Mouse (Mus musculus) kidney, embryonic 14.5 days (tissue): Measurements from ENCODE around the gene Nck1. TPM values are rescaled to one million over a fixed set of nuclear protein-coding genes. Genes with fewer than 3 reads are reported as not detected.
A peak's percentile ranks its signal among the peaks of the same experiment; 100 is the strongest.

Source experiments
- ATAC-seq: fragments of 200-750 bp; cut with Nextera tagmentation; 2 replicates; pipeline ENCODE4 v1.8.0; 2017; ENCODE audit warnings: moderate number of reproducible peaks, mild to moderate bottlenecking, moderate TSS enrichment, moderate library complexity; ENCODE audit not compliant: low FRiP score, low TSS enrichment
- H3K27ac ChIP-seq: fragments of 300-500 bp; sonication (generic); 2 replicates; pipeline ENCODE4 v1.5.1; 2014; ENCODE audit warnings: low read depth, mild to moderate bottlenecking, low read length, moderate library complexity, mixed read lengths
- H3K27me3 ChIP-seq: fragments of 300-500 bp; sonication (generic); 2 replicates; pipeline ENCODE4 v1.6.1; 2014; ENCODE audit warnings: mild to moderate bottlenecking, low read length; ENCODE audit not compliant: control insufficient read depth, insufficient read depth
- H3K36me3 ChIP-seq: fragments of 300-500 bp; sonication (generic); 2 replicates; pipeline ENCODE4 v1.6.1; 2014; ENCODE audit warnings: low read length, mixed read lengths; ENCODE audit not compliant: control insufficient read depth, insufficient read depth
- H3K4me1 ChIP-seq: fragments of 300-500 bp; sonication (generic); 2 replicates; pipeline ENCODE4 v1.6.1; 2014; ENCODE audit warnings: low read length, mixed read lengths; ENCODE audit not compliant: control insufficient read depth, insufficient read depth
- H3K4me2 ChIP-seq: fragments of 300-500 bp; sonication (generic); replicated peaks from 2 replicates; pipeline ENCODE4 v1.6.1; 2014; ENCODE audit warnings: low read depth, mild to moderate bottlenecking, low read length
- H3K4me3 ChIP-seq: fragments of 300-500 bp; sonication (generic); 2 replicates; pipeline ENCODE4 v1.5.1; 2014; ENCODE audit warnings: mild to moderate bottlenecking, low read length
- H3K9ac ChIP-seq: fragments of 300-500 bp; sonication (generic); 2 replicates; pipeline ENCODE4 v1.6.1; 2014; ENCODE audit warnings: low read depth, mild to moderate bottlenecking, low read length, moderate library complexity
- H3K9me3 ChIP-seq: fragments of 300-500 bp; sonication (generic); 2 replicates; pipeline ENCODE4 v1.6.1; 2016; ENCODE audit warnings: low read length; ENCODE audit not compliant: control insufficient read depth
- WGBS: fragments of 180-500 bp; shearing (Covaris S2); extraction: QIAGEN DNeasy Blood & Tissue Kit; methylation state at CpG from one replicate; pipeline ENCODE4 v1.1.7; 2014; 5-methylcytosine and 5-hydroxymethylcytosine counted together
- polyA plus RNA-seq: library from polyadenylated mRNA; unstranded; fragments of >200 nt; fragmentation: Nextera tagmentation; extraction: Ambion mirVana; gene quantifications from 2 replicates; pipeline ENCODE4 v1.2.1, GENCODE M21; 2014

Nck1 gene
- polyA plus RNA-seq, 1 experiment from 2014 or later, result 82.9 TPM

DNA sequence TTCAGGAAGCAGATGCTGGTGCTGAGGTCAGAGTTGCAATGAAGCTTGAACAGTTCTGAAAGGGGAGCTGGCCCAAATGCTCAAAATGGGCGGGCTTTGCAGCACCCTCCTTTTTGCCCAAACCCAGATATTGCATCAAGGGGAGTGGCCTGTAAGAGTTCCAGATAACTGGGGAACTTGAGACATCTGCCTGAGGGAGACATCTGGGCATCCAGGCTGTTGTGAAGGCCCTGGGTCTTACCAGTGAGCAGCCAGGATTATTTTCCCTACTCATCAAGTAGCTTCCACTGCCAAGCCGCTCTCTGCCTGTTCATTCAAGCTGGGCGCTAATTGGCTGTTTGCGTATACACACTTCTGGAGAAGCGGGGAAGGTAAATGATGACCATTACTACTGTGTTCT is 59.5 kb downstream of the Nck1 start, which contains the start of gene Il20rb:
Gene Il20rb (minus strand): TSS at position 358 of the 400 bp plus-strand sequence.
- Histone ChIP-seq H3K9me3 (no peaks in the 10 kb centered on the region), H3K27me3 (no peaks in the 10 kb centered on the region), H3K27ac (no peak within 1 kb of the TSS), H3K4me1 (peaks cover 14% of the 10 kb centered on the region), H3K36me3 (no peaks in the 10 kb centered on the region), H3K9ac (no peak within 1 kb of the TSS), H3K4me2 (no peak within 1 kb of the TSS), H3K4me3 (no peak within 1 kb of the TSS)
- 86% methylated on average over 5 of the region's 5 CpGs for WGBS
- peak; percentile 37; the same call in 1 of the 2 replicates for ATAC-seq

- Histone ChIP-seq H3K4me1 (peaks cover 5% of the 10 kb centered on the region), H3K36me3 (no peaks in the 10 kb centered on the region), H3K4me3 (no peak overlapping the region), H3K27me3 (no peaks in the 10 kb centered on the region), H3K27ac (no peak overlapping the region), H3K4me2 (no peak overlapping the region), H3K9ac (no peak overlapping the region), H3K9me3 (no peaks in the 10 kb centered on the region)
- 90% methylated on average over 5 of the region's 5 CpGs for WGBS
- no peak for ATAC-seq
Measured at GRCm38 (mm10) chr9:100483318-100483717, 62.6 kb downstream of the Nck1 start.

GRCm38 (mm10) chr9:100481626-100482025 is 64.3 kb downstream of the Nck1 start:
- Histone ChIP-seq H3K27ac (no peak overlapping the region), H3K36me3 (no peaks in the 10 kb centered on the region), H3K4me3 (no peak overlapping the region), H3K9ac (no peak overlapping the region), H3K27me3 (no peaks in the 10 kb centered on the region), H3K9me3 (peaks cover 2% of the 10 kb centered on the region; the same call in 1 of the 2 replicates), H3K4me2 (no peak overlapping the region), H3K4me1 (no peaks in the 10 kb centered on the region)
- WGBS, result 46% methylated on average over 6 of the region's 6 CpGs
- ATAC-seq, result no peak

DNA sequence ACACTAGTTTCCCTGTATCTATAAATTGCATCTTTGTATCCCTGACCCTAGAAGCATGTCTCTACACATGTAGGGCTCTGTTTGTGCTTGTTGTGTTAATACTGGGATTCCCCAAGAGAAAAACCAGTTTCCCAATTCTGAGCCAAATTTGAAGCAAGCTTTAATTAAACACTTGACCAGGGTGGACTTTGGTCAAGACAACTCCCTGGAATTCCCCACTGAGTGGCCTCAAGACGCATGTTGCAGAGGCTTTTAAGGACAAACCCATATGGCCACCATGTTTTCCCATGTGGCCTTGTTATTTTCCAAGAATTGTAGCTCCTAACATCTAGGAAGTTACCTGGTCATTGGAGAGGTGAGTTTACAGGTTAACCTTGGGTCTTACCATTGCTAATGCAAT is 71.9 kb downstream of the Nck1 start:
- Histone ChIP-seq H3K27me3 (no peaks in the 10 kb centered on the region), H3K9me3 (peaks cover 4% of the 10 kb centered on the region; the same call in 1 of the 2 replicates), H3K4me2 (no peak overlapping the region), H3K9ac (no peak overlapping the region), H3K4me1 (no peaks in the 10 kb centered on the region), H3K36me3 (no peaks in the 10 kb centered on the region; the same call in 1 of the 2 replicates), H3K4me3 (no peak overlapping the region), H3K27ac (no peak overlapping the region)
- 87% methylated on average over 1 of the region's 1 CpGs for WGBS
- no peak for ATAC-seq

DNA sequence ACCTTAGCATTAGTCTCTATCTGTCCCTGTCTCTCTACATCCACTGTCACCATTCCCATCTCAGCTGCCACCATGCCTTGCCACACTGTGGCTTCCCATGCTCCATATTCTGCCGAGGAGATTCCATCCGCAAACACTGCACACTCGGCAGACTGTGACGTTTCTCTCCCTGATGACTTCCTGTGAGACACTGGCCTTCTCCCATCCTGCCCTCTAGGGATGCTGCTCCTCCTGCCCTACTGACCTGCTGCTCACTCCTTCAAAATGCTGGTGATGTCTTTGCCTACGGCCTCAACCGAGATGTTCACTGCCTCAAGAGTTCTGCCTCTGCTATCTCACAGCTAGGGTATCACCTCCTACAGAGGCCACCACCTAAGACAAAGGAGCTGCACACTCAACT is 72.6 kb downstream of the Nck1 start:
- ATAC-seq, result no peak
- Histone ChIP-seq H3K27ac (no peak overlapping the region), H3K9ac (no peak overlapping the region), H3K27me3 (no peaks in the 10 kb centered on the region), H3K9me3 (peaks cover 4% of the 10 kb centered on the region; the same call in 1 of the 2 replicates), H3K36me3 (no peaks in the 10 kb centered on the region; the same call in 1 of the 2 replicates), H3K4me1 (no peaks in the 10 kb centered on the region), H3K4me2 (no peak overlapping the region), H3K4me3 (no peak overlapping the region)
- 76% methylated on average over 6 of the region's 6 CpGs for WGBS

DNA sequence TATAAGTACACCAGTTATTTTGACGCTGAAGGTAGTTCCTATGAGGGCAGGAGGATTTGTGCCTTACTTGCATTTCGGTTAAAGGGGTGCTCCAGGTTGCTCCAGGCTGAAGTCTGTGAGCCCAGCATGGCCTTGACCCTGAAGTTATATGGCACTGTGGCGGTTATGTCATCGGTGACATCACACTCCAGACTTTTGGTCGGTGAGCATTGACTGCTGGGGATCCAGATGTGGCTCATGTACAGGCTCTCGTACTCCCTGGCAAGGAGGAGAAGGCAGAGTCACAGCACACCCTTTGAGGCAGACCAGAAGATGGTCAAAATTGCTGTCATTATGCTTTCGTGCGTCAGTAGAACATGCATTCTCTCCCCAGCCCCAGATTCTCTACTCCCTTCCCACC is 73.0 kb downstream of the Nck1 start:
- 96% methylated on average over 8 of the region's 8 CpGs for WGBS
- no peak overlapping the region for H3K9ac ChIP-seq

DNA sequence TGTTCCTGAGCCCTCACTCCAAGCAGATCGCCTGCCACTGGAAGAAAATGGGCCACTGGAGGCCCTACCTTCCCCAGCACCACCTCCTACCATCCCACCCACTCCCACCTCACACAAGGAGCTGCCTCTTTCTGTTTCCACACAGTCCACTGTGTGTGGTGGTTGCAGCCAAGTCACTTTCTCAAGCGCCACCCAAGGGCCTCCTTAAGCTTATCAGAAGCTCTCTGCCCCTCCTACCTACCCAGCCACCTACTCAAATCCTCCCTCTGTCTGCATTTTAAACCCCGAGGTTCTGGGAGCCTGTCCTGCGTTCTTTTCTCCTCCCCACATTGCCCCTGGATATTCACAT is 74.4 kb downstream of the Nck1 start:
- WGBS, result 80% methylated on average over 4 of the region's 4 CpGs
- H3K27ac ChIP-seq, result no peak overlapping the region
- H3K27me3 ChIP-seq, result no peaks in the 10 kb centered on the region

More for the DNA sequence above, 73.0 kb downstream of the Nck1 start:
- Histone ChIP-seq H3K27me3 (no peaks in the 10 kb centered on the region), H3K27ac (no peak overlapping the region), H3K4me1 (no peaks in the 10 kb centered on the region), H3K9me3 (peaks cover 4% of the 10 kb centered on the region; the same call in 1 of the 2 replicates), H3K4me3 (no peak overlapping the region), H3K4me2 (no peak overlapping the region), H3K36me3 (no peaks in the 10 kb centered on the region; the same call in 1 of the 2 replicates)
- no peak for ATAC-seq

DNA sequence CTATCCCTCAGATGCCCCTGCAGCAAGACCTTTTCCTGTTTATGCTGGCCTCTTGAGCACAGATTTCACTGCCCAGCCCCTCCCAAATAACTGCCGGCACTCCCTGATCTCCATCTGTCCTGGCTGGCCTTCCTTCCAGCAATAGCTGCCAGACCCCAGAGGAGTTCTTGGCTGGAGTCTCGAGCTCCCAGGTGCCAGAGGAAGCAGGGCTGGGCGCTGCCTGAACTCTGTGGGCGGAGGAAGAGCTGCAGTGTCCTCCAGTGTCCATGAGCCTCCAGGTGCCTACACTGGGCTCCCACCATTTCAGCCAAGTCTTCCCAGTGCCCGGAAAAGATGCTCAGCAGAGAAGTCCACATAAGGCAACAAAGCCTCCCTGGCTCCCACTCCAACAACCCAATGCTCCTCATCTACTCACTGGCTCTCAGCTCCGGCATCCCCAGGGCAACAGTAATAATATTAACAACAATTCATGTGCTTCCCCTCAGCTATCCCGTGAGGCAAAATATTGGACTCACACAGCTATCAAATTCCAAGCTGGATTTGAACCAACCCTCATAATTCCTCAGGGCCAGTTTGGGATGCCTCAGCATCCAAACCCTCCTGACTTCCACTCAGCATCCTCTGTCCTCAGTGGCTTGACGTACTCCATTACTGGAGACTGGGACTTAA is 74.9 kb downstream of the Nck1 start:
- Histone ChIP-seq H3K27me3 (no peaks in the 10 kb centered on the region), H3K4me3 (no peak overlapping the region), H3K4me2 (no peak overlapping the region), H3K4me1 (no peaks in the 10 kb centered on the region), H3K36me3 (no peaks in the 10 kb centered on the region; the same call in 1 of the 2 replicates), H3K9ac (no peak overlapping the region), H3K9me3 (no peaks in the 10 kb centered on the region), H3K27ac (no peak overlapping the region)
- no peak for ATAC-seq
- 60% methylated on average over 8 of the region's 8 CpGs for WGBS

More for the DNA sequence above, 74.4 kb downstream of the Nck1 start:
- no peak for ATAC-seq
- Histone ChIP-seq H3K4me3 (no peak overlapping the region), H3K9ac (no peak overlapping the region), H3K9me3 (peaks cover 1% of the 10 kb centered on the region; the same call in 1 of the 2 replicates), H3K4me1 (no peaks in the 10 kb centered on the region), H3K4me2 (no peak overlapping the region), H3K36me3 (no peaks in the 10 kb centered on the region; the same call in 1 of the 2 replicates)

GRCm38 (mm10) chr9:100470228-100470627 is 75.7 kb downstream of the Nck1 start:
- no peak overlapping the region for H3K27ac ChIP-seq
- no peaks in the 10 kb centered on the region for H3K27me3 ChIP-seq
- H3K4me3 ChIP-seq, result no peak overlapping the region
- H3K4me1 ChIP-seq, result no peaks in the 10 kb centered on the region
- H3K9ac ChIP-seq, result no peak overlapping the region
- no peaks in the 10 kb centered on the region for H3K9me3 ChIP-seq
- 88% methylated on average over 1 of the region's 1 CpGs for WGBS
- no peak for ATAC-seq
- H3K4me2 ChIP-seq, result no peak overlapping the region
- H3K36me3 ChIP-seq, result no peaks in the 10 kb centered on the region; the same call in 1 of the 2 replicates
